Mouse (Mus musculus): ENCODE results near the gene Emc8.

The Emc8 gene

DNA sequence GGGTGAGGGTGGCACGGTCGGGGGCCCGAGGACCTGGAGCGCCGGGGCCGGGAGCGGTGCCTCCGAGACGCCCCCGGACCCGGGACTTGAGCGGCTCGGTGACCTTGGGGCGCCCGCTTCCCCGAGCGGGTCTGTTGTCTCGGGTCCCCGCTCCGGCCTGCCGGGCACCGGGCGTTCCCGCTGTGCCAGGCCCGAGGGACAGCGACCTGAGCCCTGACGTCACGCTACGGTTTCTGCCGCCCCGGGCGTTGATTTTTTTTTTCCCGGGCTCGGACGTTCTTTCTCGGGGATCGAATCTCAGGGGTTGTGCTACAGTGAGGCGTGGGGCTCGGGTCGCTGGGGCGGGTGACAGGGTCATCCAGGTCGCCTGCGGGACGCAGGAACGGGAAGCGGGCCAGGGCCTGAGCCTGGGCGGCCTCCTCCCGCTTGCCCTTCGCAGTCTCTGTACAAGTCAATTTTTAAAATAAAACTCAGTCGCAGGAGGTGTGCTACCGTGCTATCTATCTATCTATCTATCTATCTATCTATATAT is at the start of gene Emc8:
Gene Emc8 (minus strand): TSS at position 200 of the 532 bp plus-strand sequence.
- DNase-seq (ENCODE audit: low spot score), result no peak

GRCm38 (mm10) chr8:120715996-120716680 is 47.8 kb upstream of the Emc8 start:
- no peak for DNase-seq (ENCODE audit: low spot score)

- DNase-seq (ENCODE audit: low spot score), result no peak
Measured at GRCm38 (mm10) chr8:120715200-120715599, 46.8 kb upstream of the Emc8 start.

DNA sequence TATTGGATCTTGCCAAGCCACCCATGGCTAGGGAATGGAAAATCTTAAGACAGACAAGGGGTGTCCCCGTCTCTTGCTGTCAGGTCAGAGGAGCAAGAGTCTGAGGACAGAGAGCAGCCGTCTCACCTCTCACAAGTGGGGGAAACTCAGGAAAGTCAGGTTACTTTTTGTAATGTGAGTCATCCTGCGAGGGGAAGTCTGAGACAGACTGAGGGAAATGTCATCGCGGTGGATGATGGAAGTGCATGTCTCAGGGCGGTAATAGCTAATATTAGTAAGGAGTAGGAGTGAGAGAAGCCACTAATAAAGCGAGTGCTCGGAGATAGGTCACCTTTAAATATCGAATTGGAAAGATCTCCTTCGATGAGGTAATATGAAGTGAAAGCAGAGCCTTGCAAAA is 40.8 kb upstream of the Emc8 start:
- no peak for DNase-seq (ENCODE audit: low spot score)

GRCm38 (mm10) chr8:120706193-120706592 is 37.8 kb upstream of the Emc8 start:
- no peak for DNase-seq (ENCODE audit: low spot score)

- no peak for DNase-seq (ENCODE audit: low spot score)
Measured at GRCm38 (mm10) chr8:120705163-120705562, 36.8 kb upstream of the Emc8 start.

GRCm38 (mm10) chr8:120704203-120704602 is 35.8 kb upstream of the Emc8 start:
- no peak for DNase-seq (ENCODE audit: low spot score)

DNA sequence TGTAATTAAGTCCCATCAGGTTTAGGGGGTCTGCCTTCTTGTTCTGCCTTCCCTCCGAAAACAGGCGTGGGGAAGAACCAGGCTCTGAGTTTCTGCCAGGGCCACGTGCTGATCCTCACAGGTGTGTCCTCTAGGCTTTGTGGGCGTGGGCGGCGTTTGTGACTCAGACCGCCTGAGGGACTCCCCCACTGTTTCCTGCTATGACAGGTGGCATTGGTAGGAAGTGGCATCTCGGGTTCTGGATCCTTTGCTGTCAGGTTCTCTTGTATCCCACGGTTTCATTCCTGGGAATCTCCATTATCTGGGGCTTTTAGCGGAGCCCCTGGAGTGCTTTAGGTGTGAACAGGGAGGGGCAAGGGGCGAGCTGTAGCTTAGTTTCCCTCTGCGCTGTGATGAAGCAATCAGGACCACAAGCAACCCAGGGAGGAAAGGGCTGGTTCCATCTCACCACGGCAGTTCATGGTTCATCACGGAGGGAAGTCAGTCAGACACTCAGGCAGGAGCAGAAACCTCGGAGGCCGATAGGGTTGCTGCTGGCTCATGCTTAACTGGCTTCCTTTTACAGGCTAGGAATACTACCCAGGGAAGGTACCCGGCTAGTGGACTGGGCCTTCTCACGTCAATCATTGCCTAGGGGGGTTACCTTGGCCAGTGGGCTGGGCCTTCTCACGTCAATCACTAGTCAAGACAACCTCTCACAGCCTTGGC is 33.5 kb upstream of the Emc8 start:
- no peak for DNase-seq (ENCODE audit: low spot score)

DNA sequence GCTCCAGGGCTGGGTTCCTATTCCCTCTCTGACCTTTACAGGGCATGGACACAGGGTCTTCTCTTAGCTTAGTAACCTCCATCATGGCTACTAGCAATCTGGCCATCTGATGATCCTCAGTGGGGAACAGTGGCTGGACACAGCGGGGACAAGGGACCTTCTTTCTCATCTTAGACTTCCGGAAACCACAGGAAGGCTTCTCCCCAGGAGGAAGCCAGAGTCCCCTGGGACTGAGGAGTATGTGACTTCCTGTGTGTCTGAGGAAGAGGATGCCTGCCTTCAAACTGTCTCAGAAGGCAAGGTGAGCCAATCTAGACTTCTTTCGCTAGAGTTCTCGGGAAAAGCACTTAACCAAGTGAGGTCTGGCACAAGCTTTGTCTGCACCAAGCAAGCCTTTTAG is 31.7 kb upstream of the Emc8 start:
- no peak for DNase-seq (ENCODE audit: low spot score)

DNA sequence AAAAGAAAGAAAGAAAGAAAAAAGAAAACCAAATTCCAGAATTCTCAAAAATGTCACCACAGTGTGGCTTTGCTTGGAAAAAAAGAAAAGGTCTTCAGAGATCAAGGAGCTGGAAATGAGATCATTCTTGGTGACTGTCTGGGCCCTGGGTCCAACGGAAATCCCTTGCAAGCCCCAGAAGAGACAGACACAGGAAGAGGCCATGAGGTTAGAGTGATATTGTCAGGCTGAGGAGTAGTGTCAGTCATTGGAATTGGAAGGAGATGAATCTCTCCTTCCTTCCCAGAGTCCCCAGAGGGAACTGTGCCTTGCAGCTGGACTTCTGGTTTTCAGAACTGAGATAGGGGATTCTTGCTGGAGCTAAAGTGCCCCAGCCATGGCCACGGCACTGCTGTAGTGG is 31.2 kb upstream of the Emc8 start:
- no peak for DNase-seq (ENCODE audit: low spot score)

GRCm38 (mm10) chr8:120699079-120699478 is 30.7 kb upstream of the Emc8 start:
- no peak for DNase-seq (ENCODE audit: low spot score)

GRCm38 (mm10) chr8:120698426-120698825 is 30.1 kb upstream of the Emc8 start:
- DNase-seq (ENCODE audit: low spot score), result no peak

DNA sequence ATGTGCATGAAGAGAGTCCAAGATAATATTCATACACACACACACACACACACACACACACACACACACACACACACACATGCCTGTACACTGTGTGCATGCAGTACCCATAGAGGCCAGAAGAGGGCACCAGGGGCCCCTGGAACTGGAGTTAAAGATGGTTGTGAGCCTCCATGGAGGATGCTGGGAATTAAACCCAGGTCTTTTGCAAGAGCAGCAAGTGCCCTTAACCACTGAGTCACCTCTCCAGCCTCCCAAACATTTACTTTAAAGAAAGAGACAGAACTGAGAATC is 29.6 kb upstream of the Emc8 start:
- DNase-seq (ENCODE audit: low spot score), result no peak

GRCm38 (mm10) chr8:120697154-120697978 is 29.0 kb upstream of the Emc8 start:
- DNase-seq (ENCODE audit: low spot score), result no peak

GRCm38 (mm10) chr8:120696401-120697153 is 28.2 kb upstream of the Emc8 start:
- no peak for DNase-seq (ENCODE audit: low spot score)

GRCm38 (mm10) chr8:120693861-120694493 is 25.6 kb upstream of the Emc8 start:
- DNase-seq (ENCODE audit: low spot score), result no peak

DNA sequence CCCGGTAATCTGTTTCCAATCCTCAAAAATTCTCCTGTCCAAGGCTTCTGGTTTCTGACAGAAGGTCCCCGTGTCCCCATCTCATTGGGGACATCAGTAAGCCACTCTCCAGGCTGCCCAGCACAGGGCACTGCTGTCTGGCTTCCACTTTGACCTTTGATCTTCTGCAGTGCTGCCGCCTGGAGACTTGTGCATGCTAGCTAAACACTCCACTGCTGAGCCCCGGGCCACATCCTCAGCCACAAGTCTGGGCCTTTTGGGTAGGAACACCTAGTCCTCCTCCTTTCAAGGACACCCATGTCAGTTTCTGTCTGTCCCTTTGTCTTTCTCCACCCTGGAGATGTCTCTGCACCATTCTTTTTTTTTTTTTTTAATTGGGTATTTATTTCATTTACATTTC is 24.6 kb upstream of the Emc8 start:
- no peak for DNase-seq (ENCODE audit: low spot score)

DNA sequence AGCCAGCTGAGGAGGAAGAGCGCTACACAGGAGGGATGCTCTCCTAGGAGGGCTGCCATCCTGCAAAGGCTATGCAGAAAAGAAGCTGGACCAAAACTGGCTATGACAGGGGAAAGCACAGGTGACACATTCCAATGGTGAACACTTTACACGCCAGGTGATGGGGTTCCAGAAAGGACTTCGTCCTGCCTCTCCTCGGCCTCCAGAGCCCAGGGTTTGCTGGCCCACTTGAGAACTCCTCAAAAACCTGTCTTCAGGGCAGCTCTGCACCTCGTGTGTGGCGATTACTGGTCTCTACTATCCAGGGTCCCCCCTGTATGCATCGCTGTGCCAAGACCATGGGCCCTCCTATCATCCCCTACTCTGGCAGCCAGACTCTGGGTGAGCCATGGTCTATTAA is 20.1 kb upstream of the Emc8 start:
- no peak for DNase-seq (ENCODE audit: low spot score)

DNA sequence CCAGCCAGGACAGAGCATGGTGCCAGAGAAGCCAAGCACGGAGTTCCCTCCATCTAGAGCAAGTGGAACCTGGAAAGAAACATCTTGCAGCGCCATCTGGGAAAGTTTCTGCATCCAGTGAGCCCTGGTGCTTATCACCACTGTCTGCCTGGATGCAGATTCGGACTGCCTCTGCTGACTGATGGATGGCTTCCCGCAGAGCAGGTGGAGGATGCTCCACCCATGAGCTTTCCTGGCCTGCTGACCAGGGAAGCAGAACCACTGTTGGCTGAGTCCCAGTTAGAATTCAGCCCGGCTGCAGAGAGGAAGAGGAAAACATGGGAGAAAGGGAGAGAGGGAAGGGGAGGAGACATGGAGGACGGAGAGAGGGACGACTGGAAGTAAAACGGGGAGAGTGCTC is 19.4 kb upstream of the Emc8 start:
- DNase-seq (ENCODE audit: low spot score), result no peak

- DNase-seq (ENCODE audit: low spot score), result no peak
Measured at GRCm38 (mm10) chr8:120686576-120686975, 18.2 kb upstream of the Emc8 start.

DNA sequence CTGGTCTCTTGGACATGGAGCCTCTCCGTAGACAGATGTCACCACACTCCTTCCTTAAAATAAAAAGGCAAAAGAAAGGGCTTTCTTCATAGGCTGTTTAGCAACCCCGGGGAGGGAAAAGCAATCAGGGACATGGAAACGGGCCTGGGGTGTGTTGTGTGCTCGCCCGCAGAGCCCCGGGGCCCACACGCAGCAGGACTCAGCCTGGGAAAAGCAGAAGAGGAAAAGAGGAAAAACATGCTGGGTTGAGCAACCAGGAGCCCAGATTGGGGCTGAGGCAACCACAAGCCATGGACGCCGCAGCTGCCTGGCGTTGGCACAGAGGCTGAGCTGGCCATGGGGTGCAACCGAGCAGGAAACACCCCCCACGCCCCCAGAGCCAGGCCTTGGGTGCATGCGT is 17.7 kb upstream of the Emc8 start:
- DNase-seq (ENCODE audit: low spot score), result no peak

- no peak for DNase-seq (ENCODE audit: low spot score)
Measured at GRCm38 (mm10) chr8:120685591-120685990, 17.2 kb upstream of the Emc8 start.

All from adipocyte (in vitro differentiated cells).